Mouse (Mus musculus) olfactory bulb, adult 2 months (tissue): Measurements from ENCODE around the gene Cox8b.

Source experiments
- CTCF ChIP-seq: fragments of 200-500 bp; IDR thresholded peaks from 2 replicates; pipeline ENCODE4 v1.5.1; 2012; ENCODE audit warnings: low read depth, mild to moderate bottlenecking, low read length, moderate library complexity; ENCODE audit not compliant: insufficient read depth
- POLR2A ChIP-seq: fragments of 200-500 bp; IDR thresholded peaks from 2 replicates; pipeline ENCODE4 v1.6.1; 2012; ENCODE audit warnings: mild to moderate bottlenecking, low read depth, low read length, moderate library complexity; ENCODE audit not compliant: insufficient read depth

- TF ChIP-seq CTCF: no peak
- no peak for TF ChIP-seq POLR2A
Observed at GRCm38 (mm10) chr7:140942811-140943210, 42.6 kb upstream of the Cox8b start.
